Mouse (Mus musculus): Measurements from ENCODE around the gene Pgpep1.

The Pgpep1 gene

DNA sequence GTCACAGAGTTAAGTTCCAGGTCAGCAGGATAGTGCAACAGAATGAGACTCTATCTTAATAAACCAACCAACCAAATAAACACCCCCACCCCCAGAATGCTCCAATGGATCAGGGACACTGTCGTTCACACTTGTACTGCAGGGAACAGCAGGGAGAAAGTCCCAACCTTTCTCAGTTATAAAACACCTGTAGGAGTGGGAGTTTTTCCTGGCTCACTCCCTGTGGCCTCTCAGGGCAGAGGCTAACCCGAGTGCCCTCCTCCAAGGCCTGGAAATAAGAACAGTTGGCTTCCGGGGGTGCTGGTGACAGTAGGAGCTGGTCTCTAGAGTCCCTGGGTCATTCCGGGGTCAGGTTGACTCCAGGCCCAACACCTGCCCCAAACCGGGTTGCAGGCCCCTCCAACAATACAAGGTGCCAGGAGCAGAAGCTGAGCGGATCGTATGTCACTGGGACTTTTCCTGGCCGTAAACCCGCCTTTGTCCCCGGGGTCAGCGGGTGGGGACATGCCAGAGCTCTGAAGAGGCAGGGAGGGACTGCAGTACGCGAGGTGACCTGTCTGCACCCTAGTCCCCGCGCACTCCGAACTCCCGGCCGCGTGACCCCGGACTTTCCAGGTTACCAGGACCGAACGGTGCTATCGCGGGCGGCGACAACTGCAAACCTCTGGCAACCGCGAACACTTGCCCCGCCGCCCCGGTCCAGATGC lies 1.1 kb downstream of the Pgpep1 start:
- DNase-seq (ENCODE audit: low spot score): peak; percentile 51

DNA sequence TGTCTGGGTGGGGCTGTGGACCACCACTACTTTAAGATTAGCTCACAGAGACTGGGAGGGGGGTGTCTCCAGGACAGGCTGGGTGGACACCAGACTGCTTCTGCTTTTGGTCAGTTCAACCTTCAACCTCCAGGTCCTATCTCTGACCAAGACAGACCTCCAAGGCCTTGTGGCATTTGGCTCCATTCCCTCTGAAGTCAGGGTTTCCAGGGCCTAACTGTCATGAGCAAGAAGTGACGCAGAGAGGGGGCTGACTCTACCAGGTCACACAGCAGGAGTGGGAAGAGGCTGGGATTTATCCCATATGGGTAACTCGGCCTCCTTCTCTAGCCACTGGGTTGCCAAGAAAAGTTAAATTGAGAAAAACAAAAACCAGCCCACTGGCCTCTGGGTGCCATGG lies 2.4 kb downstream of the Pgpep1 start:
- DNase-seq (ENCODE audit: low spot score): no peak

DNA sequence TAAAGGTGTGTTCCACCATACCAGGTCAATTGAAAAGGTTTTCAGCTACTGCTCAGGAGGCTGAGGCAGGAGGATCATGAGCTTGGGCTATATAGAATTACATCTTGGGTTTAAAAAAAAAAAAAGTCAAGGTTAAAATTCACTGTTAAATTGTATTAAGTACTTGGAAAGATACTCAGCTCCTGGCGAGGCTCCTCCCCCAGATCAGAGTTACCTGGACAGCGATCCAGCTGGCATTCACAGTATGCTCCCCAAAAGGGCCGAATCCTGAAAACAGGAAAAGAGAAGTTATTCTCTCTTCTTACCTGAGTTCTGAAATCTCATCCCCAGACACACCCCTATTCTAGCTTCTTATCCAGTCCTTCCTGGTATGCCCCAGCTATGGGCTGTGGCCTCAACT lies 3.0 kb downstream of the Pgpep1 start:
- no peak for DNase-seq (ENCODE audit: low spot score)

DNA sequence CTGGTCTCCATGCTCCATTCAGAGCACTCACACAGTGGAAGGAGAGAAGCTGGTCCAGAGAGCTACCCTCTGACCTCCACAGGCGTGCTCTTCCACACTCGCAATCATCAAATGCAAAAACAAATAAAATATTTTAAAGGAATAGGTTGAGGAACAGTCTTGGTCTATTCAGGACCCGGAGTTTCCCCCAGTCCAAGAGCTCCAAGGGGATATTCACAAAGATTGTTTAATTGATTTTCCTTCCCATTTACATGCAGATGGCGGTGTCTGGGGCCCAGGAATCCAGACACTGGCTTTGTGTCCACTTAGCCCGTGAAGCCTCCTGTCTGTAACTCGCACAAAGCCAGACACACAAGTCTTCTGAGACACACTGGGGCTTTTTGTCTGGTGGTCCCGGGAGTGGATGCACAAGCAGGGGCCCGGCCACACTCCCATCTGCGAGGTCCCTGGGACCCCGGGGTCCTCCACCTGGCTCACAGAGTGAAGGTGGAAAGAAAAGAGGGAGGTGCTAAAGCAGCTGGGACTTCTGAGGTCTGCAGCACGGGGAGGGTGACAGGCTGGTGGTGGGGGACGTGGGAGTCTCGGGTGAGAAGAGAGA lies 3.9 kb downstream of the Pgpep1 start:
- DNase-seq (ENCODE audit: low spot score): no peak

DNA sequence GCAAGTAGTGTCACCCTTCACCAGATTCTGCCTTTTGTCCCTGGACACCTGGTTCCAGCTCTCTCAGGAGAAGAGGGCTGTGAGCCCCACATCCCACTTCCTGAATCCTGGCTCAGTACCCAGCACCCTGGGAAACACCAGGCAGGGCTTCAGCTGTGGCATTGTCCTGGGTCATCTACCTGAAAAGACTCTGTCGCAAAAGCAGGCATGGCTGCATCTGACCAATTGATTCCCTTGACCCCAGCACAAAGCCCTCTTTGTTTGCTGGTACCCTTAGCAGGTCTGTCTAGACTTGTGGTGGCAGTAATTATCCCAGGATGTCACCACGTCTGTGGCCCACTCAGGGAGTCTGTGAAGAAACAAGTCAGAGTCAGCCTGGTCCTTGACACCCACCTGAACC lies 4.7 kb downstream of the Pgpep1 start:
- no peak for DNase-seq (ENCODE audit: low spot score)

DNA sequence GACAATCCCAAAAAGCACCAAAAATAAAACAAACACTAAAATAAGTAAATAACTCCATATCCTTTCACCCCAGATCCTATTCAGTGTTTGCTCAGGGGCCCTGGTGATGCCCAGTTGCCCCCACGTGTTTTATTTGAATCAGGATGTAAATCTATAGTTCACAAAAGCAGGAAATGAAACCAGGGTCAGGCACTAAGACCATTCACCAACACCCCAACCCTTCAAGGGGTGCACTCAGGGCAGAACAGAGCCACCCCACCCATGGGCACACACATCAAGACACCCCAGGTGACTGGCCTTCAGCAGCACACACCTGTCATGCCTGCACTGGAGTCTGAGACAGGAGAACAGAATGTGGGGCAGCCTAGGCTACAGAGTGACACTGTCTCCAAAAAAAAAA lies 6.1 kb downstream of the Pgpep1 start:
- DNase-seq (ENCODE audit: low spot score): no peak

DNA sequence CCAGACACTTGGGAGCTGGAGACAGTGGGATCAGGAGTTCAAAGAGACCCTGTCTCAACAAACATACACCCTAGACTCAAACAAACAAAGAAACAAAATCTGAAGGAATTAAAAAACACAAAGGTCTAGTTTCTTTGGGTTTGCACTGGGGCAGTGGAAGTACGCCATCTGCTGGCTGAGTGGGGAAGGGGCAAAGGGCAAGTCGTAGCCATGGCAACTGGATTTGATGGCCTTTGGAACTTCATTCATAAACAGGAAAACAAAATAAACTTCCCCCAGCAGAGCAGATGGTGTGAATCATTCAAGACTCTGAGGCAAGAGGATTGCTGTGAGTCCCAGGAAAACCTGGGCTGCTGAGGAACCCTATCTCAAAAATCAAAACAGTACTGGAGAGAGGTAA lies 7.0 kb downstream of the Pgpep1 start:
- DNase-seq (ENCODE audit: low spot score): no peak

DNA sequence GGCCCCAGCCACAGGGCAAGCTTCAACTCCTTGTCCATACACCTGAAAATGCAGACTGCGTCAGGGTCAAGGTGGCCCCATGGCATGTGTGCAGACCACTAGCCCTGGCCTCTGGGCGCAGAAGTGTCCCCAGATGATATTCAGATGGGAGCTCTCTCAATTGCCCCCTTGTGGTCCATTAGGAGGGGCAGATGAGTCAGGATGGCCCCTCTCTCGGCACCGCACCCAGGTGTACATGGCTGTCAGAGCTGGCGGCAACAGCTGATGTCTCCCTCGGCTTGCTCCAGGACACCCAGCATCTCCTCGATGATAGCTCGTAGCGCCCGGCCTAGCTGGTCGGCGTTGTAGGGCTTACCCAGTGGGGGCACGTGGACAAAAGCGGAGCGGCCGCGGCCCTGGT lies 9.8 kb downstream of the Pgpep1 start:
- no peak for DNase-seq (ENCODE audit: low spot score)

DNA sequence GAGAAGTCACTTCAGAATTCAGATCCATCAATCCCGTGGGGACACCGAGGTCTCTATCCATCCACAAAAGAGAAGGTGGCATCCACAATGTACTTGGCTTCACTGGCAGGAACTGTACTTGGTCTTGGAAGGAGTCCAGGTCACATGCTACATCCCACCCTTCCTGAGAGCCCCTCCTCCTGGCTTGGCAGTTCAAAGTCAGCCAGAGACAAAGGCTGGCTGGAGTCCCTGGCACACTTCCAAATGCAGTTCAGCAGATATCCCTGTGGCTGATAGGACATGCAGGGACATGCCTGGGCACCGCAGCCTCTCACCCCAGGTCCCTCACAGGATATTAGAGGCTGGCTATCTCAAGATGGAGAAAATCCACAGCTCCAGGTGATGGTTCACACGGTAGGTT lies 10.9 kb downstream of the Pgpep1 start:
- no peak for DNase-seq (ENCODE audit: low spot score)

DNA sequence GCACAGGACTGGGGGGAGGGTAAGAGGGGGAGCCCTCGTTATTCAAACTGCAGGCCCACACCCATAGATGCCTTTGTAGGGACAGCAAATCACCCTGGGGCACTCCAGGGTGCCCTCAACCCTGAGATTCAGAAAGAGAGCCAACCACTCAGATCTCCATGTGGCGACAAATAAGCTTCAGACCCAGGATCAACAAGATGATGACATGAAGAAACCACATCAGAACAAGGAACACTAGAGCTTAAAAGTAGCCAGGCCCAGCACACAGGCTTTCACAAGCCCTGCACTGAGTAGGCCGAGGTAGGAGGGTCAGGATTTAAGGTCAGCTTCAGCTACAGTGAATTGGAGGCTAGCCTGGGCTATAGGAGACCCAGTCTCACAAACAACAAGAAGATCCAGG lies 11.3 kb downstream of the Pgpep1 start:
- no peak for DNase-seq (ENCODE audit: low spot score)

DNA sequence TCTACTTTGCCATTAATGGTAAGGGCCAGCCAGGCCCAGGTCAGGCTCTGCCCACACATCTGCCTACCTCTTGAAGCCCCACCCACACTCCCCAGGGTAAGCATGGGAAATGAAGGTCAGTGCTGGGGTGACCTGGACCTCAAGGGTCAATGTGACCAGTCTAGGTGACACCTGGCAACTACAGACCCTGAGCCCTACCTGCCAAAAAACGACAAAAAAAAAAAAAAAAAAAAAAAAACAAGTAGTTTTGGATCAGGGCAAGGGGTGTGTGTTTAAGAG lies 12.1 kb downstream of the Pgpep1 start:
- no peak for DNase-seq (ENCODE audit: low spot score)

DNA sequence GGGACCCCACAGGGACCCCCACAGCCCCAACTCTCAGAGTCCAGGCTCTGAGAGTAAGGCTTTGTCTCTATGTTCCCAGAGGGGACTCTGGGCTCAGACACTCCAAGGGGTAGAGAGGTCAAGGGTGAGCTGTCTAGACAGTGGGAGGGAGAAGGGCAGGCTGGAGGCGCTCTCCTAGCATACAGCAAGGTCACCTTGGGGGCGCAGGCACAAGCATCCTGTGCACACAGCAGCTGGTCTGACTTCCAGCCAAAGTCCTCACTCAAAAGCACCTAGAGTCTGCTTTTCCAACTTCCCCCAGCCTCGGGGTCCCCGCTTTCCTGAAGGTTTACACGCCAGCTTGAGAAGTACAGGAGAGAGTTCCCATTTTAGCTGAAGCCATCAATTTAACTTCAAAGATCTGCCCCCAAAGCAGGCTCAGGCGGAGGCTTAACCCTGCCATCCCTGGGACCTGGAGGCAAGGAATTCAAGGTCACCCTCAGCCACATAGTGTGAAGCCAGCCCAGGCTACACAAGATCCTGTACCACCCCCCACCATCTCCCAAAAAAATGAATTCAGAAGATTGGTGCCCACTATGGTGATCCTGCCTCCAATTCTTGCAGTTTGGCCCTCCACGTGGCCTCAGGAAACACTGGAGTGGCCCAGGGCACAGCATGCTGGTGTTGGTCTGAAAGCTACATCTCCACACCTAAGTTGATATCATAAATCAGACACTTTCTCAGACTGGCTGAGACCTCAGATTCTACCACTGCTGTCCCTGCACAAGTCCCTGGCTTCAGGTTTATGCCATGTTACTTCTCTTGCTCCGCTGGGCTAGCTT lies 12.6 kb downstream of the Pgpep1 start:
- no peak for DNase-seq (ENCODE audit: low spot score)

DNA sequence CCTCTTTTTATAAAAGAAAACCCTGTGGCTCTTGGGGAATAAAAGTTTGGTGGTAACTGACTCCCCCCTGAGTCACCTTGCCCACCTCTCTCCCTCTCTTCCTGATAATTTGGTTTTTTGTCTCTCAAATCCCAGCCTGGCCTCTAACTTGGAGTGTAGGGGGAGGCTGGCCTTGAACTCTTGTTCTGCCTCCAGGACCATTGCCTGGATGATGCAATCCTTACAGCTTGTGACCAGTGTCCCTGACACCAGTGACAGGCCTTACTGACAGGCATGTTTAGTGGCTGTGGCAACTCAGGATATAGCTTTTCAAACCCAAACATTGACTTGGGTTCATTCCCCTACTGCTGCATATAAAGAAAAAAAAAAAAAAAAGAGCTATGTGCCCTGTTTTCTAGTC lies 13.4 kb downstream of the Pgpep1 start:
- DNase-seq (ENCODE audit: low spot score): no peak

DNA sequence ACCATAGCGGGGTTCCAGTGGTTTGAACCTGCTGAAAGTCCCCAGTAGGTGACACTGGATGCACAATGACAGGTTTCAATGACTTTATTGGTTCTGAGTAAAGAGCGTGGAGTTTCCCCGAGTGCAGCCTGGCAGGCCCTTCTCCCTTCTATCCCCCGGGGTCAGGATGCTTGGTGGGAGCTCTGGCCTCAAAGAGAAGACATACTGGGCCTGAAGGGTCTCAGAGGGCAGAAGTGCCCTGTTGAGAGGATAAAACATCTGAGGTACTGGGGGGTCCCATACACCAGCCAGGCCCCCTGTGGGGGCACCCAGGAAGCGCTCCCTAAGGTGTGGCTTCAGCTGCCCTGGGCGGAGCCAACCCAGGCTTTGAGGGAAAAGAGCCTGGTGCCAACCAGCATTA lies 13.8 kb downstream of the Pgpep1 start:
- DNase-seq (ENCODE audit: low spot score): no peak

DNA sequence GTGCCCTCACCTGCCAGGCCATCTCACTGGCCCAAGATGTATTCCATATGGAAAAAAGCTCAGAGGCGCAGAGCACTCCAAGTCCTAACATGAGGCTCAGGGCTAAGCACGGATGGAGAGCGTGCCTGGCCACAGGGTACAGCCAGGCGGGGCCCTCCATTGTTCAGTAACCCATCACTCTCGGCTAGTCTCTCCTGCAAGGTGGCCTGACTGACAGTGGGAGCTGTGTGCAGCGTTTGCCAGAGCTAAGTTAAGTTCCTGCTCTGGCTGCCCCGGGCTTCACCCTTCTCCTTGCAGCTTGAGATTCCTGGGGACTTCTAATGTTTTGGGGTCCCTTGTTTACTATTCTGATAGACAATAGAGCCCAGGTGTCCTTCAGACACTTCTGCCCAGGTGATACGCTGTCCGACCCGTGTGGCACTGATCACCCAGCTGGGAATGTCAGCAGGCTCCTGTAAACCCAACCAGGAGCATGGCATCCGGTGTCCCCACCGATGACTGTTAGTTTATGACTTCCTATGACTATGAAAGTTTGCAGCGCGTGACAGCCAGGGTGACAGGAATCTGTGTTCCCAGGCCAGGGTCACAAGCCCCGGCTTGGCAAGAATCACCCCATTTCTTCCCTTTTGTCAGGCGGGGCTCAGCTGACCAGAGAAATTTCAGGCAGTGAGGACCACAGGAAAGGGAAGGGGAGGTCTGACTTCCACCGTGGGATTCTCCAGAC lies 14.5 kb downstream of the Pgpep1 start:
- DNase-seq (ENCODE audit: low spot score): no peak

DNA sequence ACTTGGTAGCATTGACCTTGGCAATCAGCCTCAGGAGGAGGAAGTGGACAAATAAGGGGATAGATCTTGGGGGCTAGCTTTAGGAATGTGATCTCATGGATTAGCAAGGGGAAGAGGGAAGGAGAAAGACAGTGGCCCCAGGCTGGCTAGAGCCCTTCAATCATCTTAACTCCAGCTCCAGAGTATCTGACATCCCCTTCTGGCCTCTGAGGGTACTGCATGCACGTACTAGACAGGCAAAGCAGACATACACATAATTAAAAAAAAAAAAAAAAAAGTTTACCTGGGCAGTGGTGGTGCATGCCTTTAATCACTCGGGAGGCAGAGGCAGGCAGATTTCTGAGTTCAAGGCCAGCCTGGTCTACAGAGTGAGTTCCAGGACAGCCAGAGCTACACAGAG lies 16.1 kb downstream of the Pgpep1 start:
- no peak for DNase-seq (ENCODE audit: low spot score)

DNA sequence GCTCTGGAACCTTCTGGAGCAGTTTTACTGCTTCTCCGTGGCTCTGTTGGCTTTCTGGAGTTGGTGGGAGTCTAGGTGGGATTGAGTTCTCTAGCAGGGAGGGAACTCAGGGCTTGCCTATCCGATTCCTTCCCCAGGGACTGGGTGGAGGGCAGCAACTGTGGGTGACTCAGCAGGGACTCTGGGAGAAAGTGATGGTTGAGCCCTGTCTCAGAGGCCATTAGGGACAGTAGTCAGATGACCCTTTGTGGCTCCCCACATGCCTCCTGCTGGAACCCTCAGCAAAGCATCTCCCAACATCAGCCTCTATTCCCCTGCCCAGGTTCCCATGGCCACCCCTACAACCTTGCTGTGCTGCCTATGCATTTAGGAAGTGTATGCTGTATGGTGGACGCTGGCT lies 17.2 kb downstream of the Pgpep1 start:
- no peak for DNase-seq (ENCODE audit: low spot score)

DNA sequence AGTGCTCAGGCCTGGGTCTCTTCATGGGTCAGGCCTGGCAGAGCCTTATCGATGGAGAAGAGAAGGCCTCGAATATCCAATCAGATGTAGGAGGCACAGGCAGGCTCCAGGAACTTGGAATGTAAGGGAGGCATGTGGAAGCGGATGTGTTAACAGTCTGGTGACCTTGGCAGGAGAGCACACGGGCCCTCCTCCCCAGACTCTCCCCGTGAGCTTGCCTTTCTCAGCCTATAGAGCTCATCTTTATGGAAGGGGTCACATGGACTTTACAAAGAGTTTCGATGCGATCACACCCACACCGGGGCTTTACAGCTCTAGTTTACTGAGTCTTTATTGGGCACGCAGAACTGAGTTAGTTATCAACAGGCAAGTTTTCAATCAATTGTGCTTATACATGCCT lies 21.4 kb downstream of the Pgpep1 start:
- DNase-seq (ENCODE audit: low spot score): no peak

DNA sequence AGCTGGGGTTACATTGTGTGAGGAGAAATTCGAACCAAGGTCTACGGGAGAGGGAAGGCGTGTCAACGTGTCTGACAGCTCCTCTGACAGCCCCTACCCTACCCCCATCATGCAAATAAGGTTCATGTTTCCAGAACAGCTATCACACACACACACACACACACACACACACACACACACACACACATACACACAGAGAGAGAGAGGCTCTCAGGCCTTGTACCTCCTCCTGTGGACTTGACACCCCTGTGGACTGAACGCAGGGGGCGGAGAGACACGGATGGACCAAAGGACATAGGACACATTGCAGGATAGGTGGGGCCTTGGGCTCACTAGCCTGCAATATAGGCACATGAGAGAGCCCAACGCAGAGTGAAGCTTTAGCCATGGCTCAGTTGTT lies 23.4 kb downstream of the Pgpep1 start:
- DNase-seq (ENCODE audit: low spot score): no peak

DNA sequence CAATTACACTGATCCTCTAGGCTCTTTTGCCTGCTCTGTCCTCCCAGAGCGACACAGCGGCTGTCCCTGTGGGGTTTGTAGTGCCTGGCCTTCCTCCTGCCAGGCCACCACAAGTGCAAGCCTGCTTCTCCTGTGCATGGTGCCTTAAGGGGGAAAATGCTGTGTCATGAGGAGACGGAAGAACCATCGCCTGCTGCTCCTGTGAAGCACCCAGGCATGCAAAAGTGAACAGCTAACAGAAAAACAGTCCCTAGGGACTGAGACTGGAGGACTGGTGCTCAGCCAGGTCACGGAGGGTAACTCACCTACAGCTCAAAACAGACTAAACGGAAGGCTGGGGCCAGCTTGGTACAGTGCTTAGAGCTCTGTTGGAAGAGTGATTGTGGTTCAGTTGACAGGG lies 24.7 kb downstream of the Pgpep1 start:
- no peak for DNase-seq (ENCODE audit: low spot score)

DNA sequence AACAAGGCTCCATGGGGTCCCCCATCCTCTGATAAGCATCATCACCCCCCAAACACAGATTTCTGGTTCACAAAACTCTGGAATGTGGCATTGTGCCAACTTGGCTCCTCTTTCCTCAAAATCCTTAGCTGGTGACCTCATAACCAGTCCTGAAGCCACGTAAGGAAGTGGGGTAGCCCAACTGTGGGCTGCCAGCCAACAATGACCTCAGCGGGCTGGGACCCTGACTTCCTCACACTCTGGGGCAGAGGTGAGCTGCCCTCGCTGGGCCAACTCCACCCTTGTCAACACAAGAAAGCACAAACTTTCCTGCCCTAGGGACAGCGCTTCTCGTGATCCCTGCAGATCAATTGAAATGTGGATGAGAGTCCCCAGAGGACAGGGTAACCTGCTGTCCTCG lies 26.1 kb downstream of the Pgpep1 start:
- no peak for DNase-seq (ENCODE audit: low spot score)

DNA sequence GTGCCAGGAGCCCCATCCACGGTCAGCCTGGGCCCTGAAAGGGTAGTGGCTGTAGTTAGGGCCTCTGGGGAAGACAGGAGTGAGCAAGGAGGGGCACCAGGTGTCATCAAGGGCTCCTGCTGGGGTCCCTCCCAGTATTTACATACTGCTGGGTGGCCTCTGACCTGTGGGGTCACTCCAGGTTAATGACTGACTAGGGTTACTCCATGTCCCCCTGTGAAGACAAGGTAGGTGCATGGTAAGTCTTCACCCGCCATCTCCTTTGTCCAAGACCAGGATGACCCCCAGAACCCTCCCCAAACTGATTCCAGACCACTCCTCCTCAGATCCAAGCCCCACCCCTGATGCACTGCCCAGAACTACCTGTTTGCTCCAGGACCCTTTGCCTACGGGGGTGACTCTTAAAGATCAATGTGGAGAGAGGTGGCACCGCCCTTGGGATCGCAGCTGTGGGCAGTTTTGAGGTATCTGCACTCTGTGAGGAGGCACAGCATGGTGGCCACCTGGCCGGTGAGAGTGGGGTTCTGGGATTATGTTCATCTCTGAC lies 27.8 kb downstream of the Pgpep1 start, which contains the start of gene Gdf15:
Gdf15 (minus strand) TSS at position 111 of the 547 bp plus-strand sequence.
- no peak for DNase-seq (ENCODE audit: low spot score)

DNA sequence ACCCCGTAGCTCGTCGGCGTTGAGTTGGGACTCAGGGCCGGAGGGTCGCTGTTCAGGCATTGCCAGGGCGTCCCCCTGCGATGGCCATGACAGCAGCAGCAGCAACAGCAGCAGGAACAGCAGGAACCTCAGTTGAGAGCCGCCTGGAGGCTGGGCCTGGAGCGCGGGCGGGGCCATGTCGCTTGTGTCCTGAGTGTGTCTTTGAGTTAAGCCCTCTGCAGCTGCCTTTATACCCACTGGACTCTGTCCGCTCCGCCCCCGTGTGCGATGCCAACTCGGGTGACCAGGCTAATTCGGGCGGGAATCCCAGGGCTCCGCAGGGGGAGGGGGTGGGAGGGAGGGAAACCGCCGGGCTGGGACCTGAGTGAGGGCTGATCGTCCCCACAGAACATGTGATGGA lies 28.8 kb downstream of the Pgpep1 start:
- DNase-seq (ENCODE audit: low spot score): no peak
